Mouse (Mus musculus): ENCODE data around the gene Zdhhc6. TPM values are rescaled to one million over a fixed set of nuclear protein-coding genes. Genes with fewer than 3 reads are reported as not detected.

Gene Zdhhc6
- polyA plus RNA-seq, 1 experiment from 2014 or later = 98.6 TPM

DNA sequence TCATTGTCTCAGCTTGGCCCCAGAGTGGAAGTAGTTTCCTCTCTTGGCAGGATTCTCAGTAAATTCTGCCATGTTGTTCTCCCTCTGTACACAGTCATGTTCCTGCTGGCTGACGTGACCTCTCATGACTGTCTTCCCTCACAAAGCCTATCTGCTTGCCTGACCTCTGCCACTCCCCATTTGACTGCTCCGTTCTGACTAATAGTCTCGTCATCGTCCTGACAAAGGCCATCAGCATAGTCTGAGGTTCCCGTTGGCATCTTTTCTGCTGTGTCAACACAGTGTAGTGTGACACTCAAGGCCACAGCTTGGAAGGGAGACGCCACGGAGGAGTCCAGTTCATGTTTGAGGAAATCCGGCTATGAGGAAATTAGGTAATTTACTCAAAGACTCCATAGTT lies 83.7 kb downstream of the Zdhhc6 start:
- Histone ChIP-seq H3K36me3 (no peaks in the 10 kb centered on the region), H3K4me2 (no peak overlapping the region), H3K9ac (no peak overlapping the region), H3K27me3 (no peaks in the 10 kb centered on the region), H3K9me3 (replicated peaks) (no peaks in the 10 kb centered on the region), H3K27ac (no peak overlapping the region), H3K4me3 (replicated peaks) (no peak overlapping the region), H3K4me1 (peaks cover 3% of the 10 kb centered on the region; the same call in 1 of the 2 replicates)
- WGBS = 36% methylated on average over 8 of the region's 8 CpGs
- no peak for ATAC-seq (replicated peaks; ENCODE audit: low FRiP score)

DNA sequence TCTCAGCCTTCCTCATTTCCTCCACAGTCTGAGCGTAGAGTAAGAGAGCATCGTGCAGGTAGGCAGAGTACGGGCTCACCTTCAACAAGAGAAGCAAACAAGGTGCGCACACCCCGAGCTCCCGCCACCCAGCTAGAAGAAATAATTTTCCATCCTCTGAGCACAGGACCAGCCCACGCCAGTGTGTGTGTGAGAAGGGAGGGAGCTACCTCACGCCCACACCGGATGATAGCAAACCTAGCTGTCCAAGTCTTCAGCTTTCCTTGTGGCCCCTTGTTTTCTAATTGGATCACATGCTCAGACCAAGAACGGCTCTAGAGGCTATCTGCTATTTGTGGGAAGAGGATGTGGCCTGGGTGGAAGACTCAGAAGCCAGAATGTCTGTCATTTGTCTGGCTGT lies 84.8 kb downstream of the Zdhhc6 start:
- no peak overlapping the region for H3K27ac ChIP-seq
- no peaks in the 10 kb centered on the region for H3K9me3 ChIP-seq (replicated peaks)
- no peaks in the 10 kb centered on the region for H3K27me3 ChIP-seq
- H3K4me1 ChIP-seq = peaks cover 3% of the 10 kb centered on the region; the same call in 1 of the 2 replicates
- 78% methylated on average over 10 of the region's 10 CpGs for WGBS
- no peaks in the 10 kb centered on the region for H3K36me3 ChIP-seq
- H3K9ac ChIP-seq = no peak overlapping the region
- no peak overlapping the region for H3K4me2 ChIP-seq
- H3K4me3 ChIP-seq (replicated peaks) = no peak overlapping the region
- ATAC-seq (replicated peaks; ENCODE audit: low FRiP score) = no peak

DNA sequence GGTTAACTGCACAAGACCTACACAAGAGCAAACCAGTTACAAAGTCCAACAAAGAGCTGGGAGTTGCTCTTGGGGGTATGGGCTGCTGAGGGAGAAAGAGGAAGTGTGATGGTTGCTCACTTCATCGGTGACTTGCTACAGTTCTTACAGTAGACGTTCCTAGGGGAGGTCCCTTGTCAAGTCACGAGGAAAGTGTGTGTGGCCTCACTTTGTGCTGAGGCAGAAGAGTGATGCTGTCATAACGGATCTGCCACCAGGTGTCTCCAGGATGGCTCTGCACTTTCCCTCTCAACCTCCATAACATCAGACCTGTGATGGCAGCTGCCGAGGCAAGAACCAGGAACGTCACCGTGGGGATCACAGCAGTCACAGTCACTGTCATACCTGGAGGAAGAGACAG lies 88.7 kb downstream of the Zdhhc6 start:
- H3K4me2 ChIP-seq = no peak overlapping the region
- no peak overlapping the region for H3K27ac ChIP-seq
- 86% methylated on average over 7 of the region's 7 CpGs for WGBS
- H3K4me1 ChIP-seq = peaks cover 7% of the 10 kb centered on the region; the same call in 1 of the 2 replicates
- no peaks in the 10 kb centered on the region for H3K9me3 ChIP-seq (replicated peaks)
- H3K27me3 ChIP-seq = no peaks in the 10 kb centered on the region
- no peak for ATAC-seq (replicated peaks; ENCODE audit: low FRiP score)
- no peak overlapping the region for H3K4me3 ChIP-seq (replicated peaks)
- no peak overlapping the region for H3K9ac ChIP-seq
- H3K36me3 ChIP-seq = no peaks in the 10 kb centered on the region

DNA sequence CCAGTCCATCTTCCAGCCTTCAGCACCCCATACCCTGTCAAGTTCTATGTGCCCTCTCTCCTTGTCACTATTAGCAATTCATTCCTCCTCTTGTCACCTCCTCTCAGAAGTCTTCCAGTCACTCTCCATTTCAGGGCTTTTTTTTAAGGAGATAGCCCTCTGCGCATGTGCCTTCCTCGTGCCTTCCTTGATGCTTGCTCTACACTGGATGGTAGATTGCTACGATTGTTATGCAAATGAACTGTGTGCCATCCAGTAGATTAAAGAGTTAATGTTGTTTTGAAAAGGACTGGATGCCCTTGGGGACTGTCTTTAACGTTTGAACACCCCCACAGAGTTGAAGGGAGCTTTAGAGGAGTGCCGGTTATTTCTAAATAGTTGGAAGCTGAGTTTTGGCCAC lies 89.2 kb downstream of the Zdhhc6 start:
- no peak for ATAC-seq (replicated peaks; ENCODE audit: low FRiP score)
- no peak overlapping the region for H3K27ac ChIP-seq
- H3K36me3 ChIP-seq = no peaks in the 10 kb centered on the region
- no peaks in the 10 kb centered on the region for H3K9me3 ChIP-seq (replicated peaks)
- 72% methylated on average over 5 of the region's 5 CpGs for whole genome bisulfite sequencing
- no peak overlapping the region for H3K4me2 ChIP-seq
- H3K9ac ChIP-seq = no peak overlapping the region
- H3K4me1 ChIP-seq = peaks cover 7% of the 10 kb centered on the region; the same call in 1 of the 2 replicates
- H3K4me3 ChIP-seq (replicated peaks) = no peak overlapping the region
- no peaks in the 10 kb centered on the region for H3K27me3 ChIP-seq

DNA sequence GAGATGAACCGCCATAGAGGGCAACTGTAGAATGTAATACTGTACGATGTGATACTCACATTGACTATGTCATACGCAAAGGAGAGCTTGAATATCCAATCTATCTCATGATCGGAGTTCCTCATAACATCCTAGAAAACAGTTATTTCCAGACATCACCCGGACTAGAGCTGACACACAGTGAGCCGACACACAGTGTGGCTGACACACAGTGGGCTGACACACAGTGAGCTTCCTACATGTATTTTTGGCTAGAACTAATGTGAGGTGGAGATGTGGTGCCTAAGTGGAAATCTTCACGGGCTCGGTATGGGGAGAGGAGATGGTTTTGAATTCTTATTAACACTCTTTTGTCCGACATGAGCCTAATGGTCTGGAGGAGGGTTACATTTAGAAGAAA lies 93.6 kb downstream of the Zdhhc6 start:
- Histone ChIP-seq H3K36me3 (no peaks in the 10 kb centered on the region), H3K4me1 (peaks cover 26% of the 10 kb centered on the region), H3K9me3 (replicated peaks) (no peaks in the 10 kb centered on the region), H3K27ac (no peak overlapping the region), H3K9ac (no peak overlapping the region), H3K4me3 (replicated peaks) (no peak overlapping the region), H3K4me2 (no peak overlapping the region), H3K27me3 (no peaks in the 10 kb centered on the region)
- WGBS = 81% methylated on average over 9 of the region's 9 CpGs
- ATAC-seq (replicated peaks; ENCODE audit: low FRiP score) = no peak

Other genes starting within 250 kb of the Zdhhc6 start
- gene Gpam, start 188.8 kb downstream of the Zdhhc6 start, polyA plus RNA-seq (2015; fragmentation: Nextera tagmentation; extraction: Ambion mirVana) = 18.1 and 19.0 TPM in 2 replicates
- gene Tectb, start 135.3 kb downstream of the Zdhhc6 start, polyA plus RNA-seq (2015; fragmentation: Nextera tagmentation; extraction: Ambion mirVana) = not detected in 2 replicates
- 0.04 and 0.05 TPM in 2 replicates for gene Gucy2g, start 74.8 kb downstream of the Zdhhc6 start, polyA plus RNA-seq (2015; fragmentation: Nextera tagmentation; extraction: Ambion mirVana)
- 50.3 and 51.2 TPM in 2 replicates for gene Acsl5, start 64.1 kb downstream of the Zdhhc6 start, polyA plus RNA-seq (2015; fragmentation: Nextera tagmentation; extraction: Ambion mirVana)
- 28.7 and 30.6 TPM in 2 replicates for gene Vti1a, start 263 bp upstream of the Zdhhc6 start, polyA plus RNA-seq (2015; fragmentation: Nextera tagmentation; extraction: Ambion mirVana)

Data from kidney, embryonic 15.5 days (tissue).